Mouse (Mus musculus): ENCODE measurements around the gene Vps16. TPM values are rescaled to one million over a fixed set of nuclear protein-coding genes. Genes with fewer than 3 reads are reported as not detected.

The Vps16 gene
- total RNA-seq, 2 experiments from 2014 or later: 123 to 199 TPM

Other genes starting within 250 kb of the Vps16 start
- gene Snrpb, start 244.9 kb upstream of the Vps16 start, total RNA-seq (2014; fragmentation: Nextera tagmentation): 340 and 389 TPM in 2 replicates
- gene Snrpb, start 244.9 kb upstream of the Vps16 start, total RNA-seq (2017): 197 and 273 TPM in 2 replicates
- gene Tmc2, start 229.1 kb upstream of the Vps16 start, total RNA-seq (2014; fragmentation: Nextera tagmentation): not detected in 2 replicates
- not detected in 2 replicates for gene Tmc2, start 229.1 kb upstream of the Vps16 start, total RNA-seq (2017)
- 692 and 1,066 TPM in 2 replicates for gene Nop56, start 149.9 kb upstream of the Vps16 start, total RNA-seq (2014; fragmentation: Nextera tagmentation)
- gene Nop56, start 149.9 kb upstream of the Vps16 start, total RNA-seq (2017): 748 and 779 TPM in 2 replicates
- 197 and 240 TPM in 2 replicates for gene Idh3b, start 139.8 kb upstream of the Vps16 start, total RNA-seq (2014; fragmentation: Nextera tagmentation)
- gene Idh3b, start 139.8 kb upstream of the Vps16 start, total RNA-seq (2017): 145 and 164 TPM in 2 replicates
- not detected in 2 replicates for gene Ebf4, start 129.2 kb upstream of the Vps16 start, total RNA-seq (2014; fragmentation: Nextera tagmentation)
- gene Ebf4, start 129.2 kb upstream of the Vps16 start, total RNA-seq (2017): not detected in 2 replicates
- 0.30 and 3.3 TPM in 2 replicates for gene Cpxm1, start 26.8 kb upstream of the Vps16 start, total RNA-seq (2014; fragmentation: Nextera tagmentation)
- 4.0 TPM in 1 of 2 replicates, not detected in the other for gene Cpxm1, start 26.8 kb upstream of the Vps16 start, total RNA-seq (2017)
- gene Gm28372, start 19.1 kb upstream of the Vps16 start, total RNA-seq (2014; fragmentation: Nextera tagmentation): not detected in 2 replicates
- not detected in 2 replicates for gene Gm28372, start 19.1 kb upstream of the Vps16 start, total RNA-seq (2017)
- not detected in 2 replicates for gene 1700020A23Rik, start 19.1 kb upstream of the Vps16 start, total RNA-seq (2014; fragmentation: Nextera tagmentation)
- gene 1700020A23Rik, start 19.1 kb upstream of the Vps16 start, total RNA-seq (2017): not detected in 2 replicates
- not detected in 2 replicates for gene Tmem239, start 17.9 kb upstream of the Vps16 start, total RNA-seq (2014; fragmentation: Nextera tagmentation)
- gene Tmem239, start 17.9 kb upstream of the Vps16 start, total RNA-seq (2017): not detected in 2 replicates
- 5.2 and 7.4 TPM in 2 replicates for gene Pced1a, start 362 bp downstream of the Vps16 start, total RNA-seq (2014; fragmentation: Nextera tagmentation)
- 7.2 and 8.2 TPM in 2 replicates for gene Pced1a, start 362 bp downstream of the Vps16 start, total RNA-seq (2017)
- gene Ptpra, start 25.9 kb downstream of the Vps16 start, total RNA-seq (2014; fragmentation: Nextera tagmentation): 77.0 and 78.4 TPM in 2 replicates
- gene Ptpra, start 25.9 kb downstream of the Vps16 start, total RNA-seq (2017): 159 and 194 TPM in 2 replicates
- gene Mrps26, start 139.4 kb downstream of the Vps16 start, total RNA-seq (2014; fragmentation: Nextera tagmentation): 101 and 111 TPM in 2 replicates
- 58.3 and 88.6 TPM in 2 replicates for gene Mrps26, start 139.4 kb downstream of the Vps16 start, total RNA-seq (2017)
- not detected in 2 replicates for gene Oxt, start 151.8 kb downstream of the Vps16 start, total RNA-seq (2014; fragmentation: Nextera tagmentation)
- not detected in 2 replicates for gene Oxt, start 151.8 kb downstream of the Vps16 start, total RNA-seq (2017)
- gene Avp, start 158.2 kb downstream of the Vps16 start, total RNA-seq (2014; fragmentation: Nextera tagmentation): not detected in 2 replicates
- gene Avp, start 158.2 kb downstream of the Vps16 start, total RNA-seq (2017): not detected in 2 replicates
- 18.1 and 19.7 TPM in 2 replicates for gene Fastkd5, start 205.7 kb downstream of the Vps16 start, total RNA-seq (2014; fragmentation: Nextera tagmentation)
- gene Fastkd5, start 205.7 kb downstream of the Vps16 start, total RNA-seq (2017): 30.6 and 38.4 TPM in 2 replicates
- gene Ubox5, start 205.7 kb downstream of the Vps16 start, total RNA-seq (2014; fragmentation: Nextera tagmentation): 9.1 and 15.6 TPM in 2 replicates
- 8.3 and 8.5 TPM in 2 replicates for gene Ubox5, start 205.7 kb downstream of the Vps16 start, total RNA-seq (2017)
- gene Lzts3, start 218.5 kb downstream of the Vps16 start, total RNA-seq (2014; fragmentation: Nextera tagmentation): 0.79 and 1.2 TPM in 2 replicates
- gene Lzts3, start 218.5 kb downstream of the Vps16 start, total RNA-seq (2017): 0.08 TPM in 1 of 2 replicates, not detected in the other
- 103 and 130 TPM in 2 replicates for gene Ddrgk1, start 240.3 kb downstream of the Vps16 start, total RNA-seq (2014; fragmentation: Nextera tagmentation)
- gene Ddrgk1, start 240.3 kb downstream of the Vps16 start, total RNA-seq (2017): 63.3 and 66.2 TPM in 2 replicates
- 67.7 and 103 TPM in 2 replicates for gene Itpa, start 243.3 kb downstream of the Vps16 start, total RNA-seq (2014; fragmentation: Nextera tagmentation)
- 80.0 and 86.8 TPM in 2 replicates for gene Itpa, start 243.3 kb downstream of the Vps16 start, total RNA-seq (2017)

Data from megakaryocyte-erythroid progenitor cell, adult 5-6 weeks (primary cell).